Mouse (Mus musculus) ES-CJ7 (cell line): ENCODE data around the gene Slc25a45.

Source experiments
- DNase-seq: peaks from one replicate; pipeline ENCODE4 v3.0.0; 2011; ENCODE audit warnings: low read depth, low spot score

Slc25a45 gene

GRCm38 (mm10) chr19:5877618-5878361 is at the start of gene Slc25a45:
Slc25a45 (plus strand) TSS chr19:5877808.
- DNase-seq = peak; percentile 83

- DNase-seq = no peak
Observed at GRCm38 (mm10) chr19:5828155-5828554, 49.5 kb upstream of the Slc25a45 start.

GRCm38 (mm10) chr19:5828905-5829304 is 48.7 kb upstream of the Slc25a45 start:
- DNase-seq = no peak

GRCm38 (mm10) chr19:5829958-5830615 is 47.5 kb upstream of the Slc25a45 start:
- no peak for DNase-seq

GRCm38 (mm10) chr19:5830776-5831175 is 46.8 kb upstream of the Slc25a45 start:
- DNase-seq = no peak

GRCm38 (mm10) chr19:5831224-5831957 is 46.2 kb upstream of the Slc25a45 start:
- DNase-seq = no peak

GRCm38 (mm10) chr19:5831958-5832320 is 45.7 kb upstream of the Slc25a45 start:
- no peak for DNase-seq

GRCm38 (mm10) chr19:5832326-5832725 is 45.3 kb upstream of the Slc25a45 start:
- no peak for DNase-seq

- no peak for DNase-seq
Observed at GRCm38 (mm10) chr19:5833287-5834100, 44.1 kb upstream of the Slc25a45 start.

- no peak for DNase-seq
Observed at GRCm38 (mm10) chr19:5834260-5834925, 43.2 kb upstream of the Slc25a45 start.

- no peak for DNase-seq
Observed at GRCm38 (mm10) chr19:5835054-5835921, 42.3 kb upstream of the Slc25a45 start.

- DNase-seq = no peak
Observed at GRCm38 (mm10) chr19:5835922-5836430, 41.6 kb upstream of the Slc25a45 start.

GRCm38 (mm10) chr19:5836941-5837572 is 40.6 kb upstream of the Slc25a45 start:
- peak; percentile 26 for DNase-seq

- DNase-seq = no peak
Observed at GRCm38 (mm10) chr19:5837606-5838005, 40.0 kb upstream of the Slc25a45 start.

GRCm38 (mm10) chr19:5838136-5838891 is 39.3 kb upstream of the Slc25a45 start:
- no peak for DNase-seq

- DNase-seq = peak; percentile 61
Observed at GRCm38 (mm10) chr19:5838892-5839165, 38.8 kb upstream of the Slc25a45 start.

- DNase-seq = no peak
Observed at GRCm38 (mm10) chr19:5839317-5840085, 38.1 kb upstream of the Slc25a45 start.
